Mouse (Mus musculus) E14TG2a.4 (cell line): ENCODE measurements around the gene 1810010H24Rik.
"Not testable (repeated sequence)": the region's sequence is repeated elsewhere in the genome, so short reads cannot be mapped to it uniquely, and the experiment has no call there.

Experiments used
- H3K27me3 ChIP-seq: 2 replicates; pipeline ENCODE4 v1.6.1; 2014; ENCODE audit warnings: low read length, control low read depth; ENCODE audit not compliant: insufficient read depth
- H3K36me3 ChIP-seq: 2 replicates; pipeline ENCODE4 v1.6.1; 2014; ENCODE audit warnings: low read length, control low read depth; ENCODE audit not compliant: insufficient read depth
- H3K4me1 ChIP-seq: replicated peaks from 2 replicates; pipeline ENCODE4 v1.6.1; 2014; ENCODE audit warnings: low read depth, low read length, control low read depth
- H3K4me3 ChIP-seq: replicated peaks from 2 replicates; pipeline ENCODE4 v1.5.1; 2014; ENCODE audit warnings: mild to moderate bottlenecking, low read length
- H3K9me3 ChIP-seq: 2 replicates; pipeline ENCODE4 v1.6.1; 2014; ENCODE audit warnings: low read length, control low read depth
- CTCF ChIP-seq: conservative IDR thresholded peaks from 2 replicates; pipeline ENCODE4 v1.5.1; 2014; ENCODE audit warnings: low read length
- NANOG ChIP-seq: IDR thresholded peaks from 2 replicates; pipeline ENCODE4 v1.6.1; 2014; ENCODE audit warnings: borderline replicate concordance, low read length, mixed read lengths
- POU5F1 ChIP-seq: IDR thresholded peaks from 2 replicates; pipeline ENCODE4 v1.6.1; 2014; ENCODE audit warnings: low read length, borderline replicate concordance

Gene 1810010H24Rik

GRCm38 (mm10) chr11:107046766-107047620 lies 21.5 kb downstream of the 1810010H24Rik start:
- Histone ChIP-seq H3K4me3 (no peak overlapping the region), H3K36me3 (peaks cover 66% of the 10 kb centered on the region), H3K4me1 (peaks cover 49% of the 10 kb centered on the region), H3K27me3 (no peaks in the 10 kb centered on the region), H3K9me3 (no peaks in the 10 kb centered on the region)
- no peak for TF ChIP-seq CTCF

DNA sequence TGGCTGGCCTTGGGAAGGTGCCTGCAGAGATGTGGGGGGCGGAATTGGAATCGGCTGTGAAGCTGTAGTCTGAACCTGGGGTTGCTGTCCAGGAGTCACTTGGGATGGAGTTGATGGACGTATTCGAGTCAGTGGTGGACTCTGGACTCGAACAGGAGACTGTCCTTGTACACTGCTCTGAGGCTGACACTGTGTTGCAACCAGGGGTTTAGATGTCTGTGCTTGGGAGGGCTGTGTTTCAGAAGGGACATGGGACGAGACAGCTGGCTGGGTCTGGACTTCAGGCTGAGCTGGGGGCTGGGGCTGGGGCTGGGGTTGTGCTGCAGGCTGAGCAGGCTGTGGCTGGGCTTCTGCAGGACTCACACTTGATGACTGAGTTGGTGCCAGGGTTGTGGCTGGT lies 29.4 kb downstream of the 1810010H24Rik start:
- Histone ChIP-seq H3K4me1 (peaks cover 10% of the 10 kb centered on the region), H3K9me3 (no peaks in the 10 kb centered on the region), H3K27me3 (no peaks in the 10 kb centered on the region), H3K36me3 (peaks cover 85% of the 10 kb centered on the region), H3K4me3 (no peak overlapping the region)
- TF ChIP-seq POU5F1: no peak
- no peak; the same call in 1 of the 2 replicates for TF ChIP-seq CTCF
- TF ChIP-seq NANOG: no peak

GRCm38 (mm10) chr11:107057391-107057790 lies 31.9 kb downstream of the 1810010H24Rik start:
- H3K4me3 ChIP-seq: no peak overlapping the region
- H3K36me3 ChIP-seq: peaks cover 100% of the 10 kb centered on the region
- TF ChIP-seq CTCF: no peak
- TF ChIP-seq POU5F1: no peak
- TF ChIP-seq NANOG: no peak
- H3K9me3 ChIP-seq: no peaks in the 10 kb centered on the region
- 0 out of 2 replicates have a peak, but pooled peaks cover 1% of the 10 kb centered on the region for H3K4me1 ChIP-seq
- H3K27me3 ChIP-seq: no peaks in the 10 kb centered on the region

DNA sequence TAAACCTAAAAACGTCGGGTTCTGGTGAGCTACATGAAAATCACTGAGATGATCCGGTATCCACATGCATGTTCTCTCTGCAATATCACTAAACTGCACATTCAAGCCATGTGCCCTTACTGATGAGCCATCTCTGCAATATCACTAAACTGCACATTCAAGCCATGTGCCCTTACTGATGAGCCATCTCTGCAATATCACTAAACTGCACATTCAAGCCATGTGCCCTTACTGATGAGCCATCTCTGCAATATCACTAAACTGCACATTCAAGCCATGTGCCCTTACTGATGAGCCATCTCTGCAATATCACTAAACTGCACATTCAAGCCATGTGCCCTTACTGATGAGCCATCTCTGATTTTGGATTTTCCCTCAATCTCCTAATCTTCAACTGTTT lies 34.2 kb downstream of the 1810010H24Rik start:
- H3K9me3 ChIP-seq, H3K4me1 ChIP-seq, H3K4me3 ChIP-seq, H3K27me3 ChIP-seq: not testable (repeated sequence)
- peaks cover 99% of the 10 kb centered on the region for H3K36me3 ChIP-seq

DNA sequence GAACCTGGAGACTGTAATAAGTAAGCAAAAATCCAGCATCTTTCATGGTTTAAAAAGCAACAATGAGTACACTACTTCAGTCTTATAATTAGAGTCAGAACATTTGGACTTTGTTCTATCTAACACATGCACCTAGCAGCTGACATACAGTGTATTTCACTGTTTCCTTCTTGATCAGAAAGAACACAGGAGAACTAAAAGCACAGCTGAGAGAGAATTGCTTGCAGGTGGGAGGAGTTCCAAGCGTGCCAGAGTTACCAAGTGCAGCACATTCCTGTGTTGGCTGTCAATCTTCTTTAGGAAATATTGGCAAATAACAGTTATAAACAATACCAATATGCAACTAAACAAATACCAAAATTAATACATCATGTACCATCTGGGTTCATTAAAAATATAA lies 35.5 kb downstream of the 1810010H24Rik start:
- no peaks in the 10 kb centered on the region for H3K27me3 ChIP-seq
- no peaks in the 10 kb centered on the region for H3K9me3 ChIP-seq
- H3K4me1 ChIP-seq: no peaks in the 10 kb centered on the region
- H3K4me3 ChIP-seq: no peak overlapping the region
- H3K36me3 ChIP-seq: peaks cover 99% of the 10 kb centered on the region
- no peak for TF ChIP-seq NANOG
- no peak for TF ChIP-seq CTCF
- TF ChIP-seq POU5F1: no peak

DNA sequence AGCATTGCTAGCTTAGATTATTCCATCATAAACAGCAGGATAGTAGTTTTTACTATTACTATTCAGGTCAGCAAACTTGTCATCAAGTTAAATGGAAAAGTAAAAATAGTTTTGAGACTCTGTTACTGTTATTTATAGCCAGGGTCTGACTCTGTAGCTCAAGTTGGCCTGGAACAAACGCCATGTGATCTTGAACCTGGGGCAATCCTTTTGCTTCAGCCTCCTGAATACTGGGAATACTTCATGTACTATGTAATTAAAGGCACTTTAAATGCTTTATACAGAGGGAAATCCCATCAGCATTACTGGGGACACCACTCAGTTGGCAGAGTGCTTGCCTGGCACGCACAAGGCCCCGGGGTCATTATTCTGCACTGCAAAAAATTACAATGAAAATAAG lies 37.6 kb downstream of the 1810010H24Rik start:
- Histone ChIP-seq H3K27me3 (no peaks in the 10 kb centered on the region), H3K9me3 (no peaks in the 10 kb centered on the region), H3K4me3 (no peak overlapping the region), H3K4me1 (no peaks in the 10 kb centered on the region), H3K36me3 (peaks cover 99% of the 10 kb centered on the region)
- TF ChIP-seq POU5F1: no peak
- no peak for TF ChIP-seq CTCF
- no peak for TF ChIP-seq NANOG

GRCm38 (mm10) chr11:107064590-107064989 lies 39.1 kb downstream of the 1810010H24Rik start:
- H3K9me3 ChIP-seq: no peaks in the 10 kb centered on the region
- H3K27me3 ChIP-seq: no peaks in the 10 kb centered on the region
- TF ChIP-seq NANOG (no peak), CTCF (no peak), POU5F1 (no peak)
- H3K4me1 ChIP-seq: no peaks in the 10 kb centered on the region
- H3K4me3 ChIP-seq: no peak overlapping the region
- H3K36me3 ChIP-seq: peaks cover 97% of the 10 kb centered on the region

GRCm38 (mm10) chr11:107065216-107065785 lies 39.8 kb downstream of the 1810010H24Rik start:
- H3K36me3 ChIP-seq: peaks cover 97% of the 10 kb centered on the region
- no peak overlapping the region for H3K4me3 ChIP-seq
- 0 out of 2 replicates have a peak, but pooled peaks cover 5% of the 10 kb centered on the region for H3K4me1 ChIP-seq
- H3K27me3 ChIP-seq: no peaks in the 10 kb centered on the region
- TF ChIP-seq POU5F1 (no peak), CTCF (no peak), NANOG (no peak)
- H3K9me3 ChIP-seq: no peaks in the 10 kb centered on the region
